Mouse (Mus musculus) lung, adult 18-20 months (tissue): ENCODE data around the gene Hs3st2.
"Not testable (repeated sequence)": the region's sequence is repeated elsewhere in the genome, so short reads cannot be mapped to it uniquely, and the experiment has no call there.

Experiments
- DNase-seq, 2 experiments: peaks; one replicate each; pipeline ENCODE4 v3.0.0; 2022; ENCODE audit warnings: mixed read lengths in 2 of 2

Gene Hs3st2

DNA sequence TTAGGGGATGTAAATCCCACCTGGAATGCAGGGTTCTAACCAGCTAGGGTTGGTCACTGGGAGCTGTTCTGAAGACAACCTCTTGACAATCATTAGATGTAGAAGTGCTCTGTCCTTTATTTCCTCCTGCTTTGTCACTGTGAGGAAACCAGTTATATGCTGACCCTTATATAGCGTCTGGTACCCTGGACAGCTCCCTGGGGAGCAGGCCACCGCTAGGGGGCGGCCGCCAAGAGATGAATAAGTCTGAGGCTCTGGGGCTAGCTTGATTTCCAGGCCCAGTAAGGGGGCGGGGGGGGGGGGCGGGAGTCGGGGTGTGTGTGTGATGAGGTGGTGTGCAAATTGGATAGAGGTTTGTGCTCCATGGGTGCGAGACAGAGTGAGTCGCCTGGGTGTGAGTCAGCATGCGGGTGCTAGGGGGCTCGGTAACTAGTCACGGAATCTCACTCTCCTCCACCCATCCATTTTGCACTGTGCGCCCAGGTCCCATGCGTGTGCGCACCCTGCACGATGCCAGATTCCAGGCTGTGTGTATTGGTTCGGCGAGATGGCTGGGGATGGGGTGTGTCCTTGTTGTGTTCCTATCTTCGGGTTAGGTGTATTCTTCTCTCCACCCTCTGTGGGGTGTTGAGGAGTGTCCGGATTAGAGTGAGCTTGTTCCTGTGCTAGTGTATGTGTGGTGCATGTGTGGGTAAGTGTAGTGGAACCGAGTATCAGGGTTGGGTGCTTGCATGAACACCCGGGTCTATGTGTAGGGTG, at the start of gene Hs3st2:
Hs3st2 (plus strand) TSS at position 635 of the 759 bp plus-strand sequence.
- DNase-seq, result peak in 1 of 2 experiments; percentile 5

DNA sequence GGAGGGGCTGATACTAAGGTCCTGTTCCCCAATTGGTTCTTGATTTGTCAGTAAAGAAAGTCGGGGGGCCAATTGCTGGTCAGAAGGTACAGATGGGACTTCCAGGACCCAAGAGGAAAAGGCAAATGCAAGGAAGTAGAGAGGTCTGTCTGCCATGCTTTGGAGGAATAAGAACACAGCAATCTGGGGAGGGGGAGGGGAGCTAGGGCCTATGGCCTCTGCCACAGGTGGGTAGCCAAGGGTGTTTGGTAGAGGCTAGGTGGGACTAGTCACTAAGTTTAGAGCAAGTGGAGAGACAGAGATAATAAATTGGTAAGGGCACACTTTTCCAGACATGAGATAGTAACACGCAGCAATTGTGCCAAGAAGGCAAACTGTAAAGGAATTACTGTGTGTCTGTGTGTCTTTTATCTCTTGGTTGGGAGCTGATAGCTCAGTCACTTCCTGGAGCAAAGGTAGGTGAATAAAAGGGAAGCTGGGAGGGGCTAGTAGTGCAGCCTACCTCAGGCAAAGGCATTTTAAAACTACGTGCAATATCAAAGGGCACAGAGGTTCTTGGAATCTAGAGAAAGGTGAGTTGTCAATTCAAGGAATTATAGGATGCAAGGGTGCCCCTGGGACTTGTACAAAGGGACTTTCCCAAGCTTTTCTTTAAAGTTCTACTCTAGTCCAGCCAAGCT, 43.2 kb upstream of the Hs3st2 start:
- no peak for DNase-seq

DNA sequence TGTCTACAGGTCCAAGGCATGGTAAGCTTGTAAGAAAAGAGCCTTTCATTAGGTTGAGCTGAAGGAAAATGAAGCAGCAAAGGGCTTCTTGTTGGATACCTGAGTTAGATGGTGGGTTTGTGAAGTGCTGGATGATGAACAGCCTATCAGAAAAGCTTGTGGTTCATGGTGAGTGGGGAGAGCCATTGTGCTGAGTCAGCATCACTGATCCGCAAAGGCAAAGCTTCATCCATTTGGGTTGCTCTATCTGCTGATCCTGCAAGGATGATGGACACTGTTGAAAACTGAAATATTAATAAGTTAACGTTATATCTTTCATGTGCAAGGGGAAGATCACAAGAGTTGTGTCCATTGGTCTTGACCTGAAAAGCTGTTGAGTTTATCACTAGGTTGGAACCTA, 40.0 kb upstream of the Hs3st2 start:
- no peak for DNase-seq

DNA sequence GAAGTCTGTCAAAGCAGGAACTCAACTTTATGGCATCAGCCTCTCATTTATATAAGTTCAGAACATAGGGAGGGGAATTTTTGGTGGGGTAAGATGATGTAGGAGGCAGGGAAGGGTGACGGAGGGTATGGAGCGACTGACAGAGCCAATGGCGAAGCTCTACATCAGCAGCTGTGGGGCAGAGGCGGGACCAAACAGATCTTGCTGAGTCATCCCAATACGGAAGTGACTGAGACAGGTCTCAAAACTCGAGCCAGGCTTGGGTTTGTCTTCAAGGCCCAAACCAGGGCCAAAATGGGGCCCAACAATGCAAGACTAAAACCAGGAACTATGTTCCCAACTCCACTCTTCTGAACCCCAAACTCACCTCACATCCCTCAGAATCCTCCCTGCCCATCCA, 30.2 kb upstream of the Hs3st2 start:
- DNase-seq, result not testable (repeated sequence)

DNA sequence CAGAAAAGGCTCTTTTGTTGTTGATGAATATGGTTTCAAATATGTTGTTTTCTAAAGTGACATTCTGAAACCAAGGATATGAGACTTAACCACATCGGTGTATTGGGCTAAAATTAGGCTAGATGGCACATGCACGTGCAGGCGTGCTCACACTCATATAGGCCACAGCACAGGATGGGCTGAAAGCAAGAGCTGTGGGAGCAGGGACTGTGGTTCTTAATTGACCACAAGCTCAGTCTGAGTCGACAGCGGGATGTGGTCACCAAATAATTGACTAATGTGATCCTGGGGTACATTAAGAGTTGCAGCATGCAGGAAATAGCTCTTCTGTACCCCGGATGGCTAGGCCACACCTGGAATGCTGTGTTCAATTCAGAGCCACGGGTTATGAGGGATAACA, 26.1 kb upstream of the Hs3st2 start:
- no peak for DNase-seq

DNA sequence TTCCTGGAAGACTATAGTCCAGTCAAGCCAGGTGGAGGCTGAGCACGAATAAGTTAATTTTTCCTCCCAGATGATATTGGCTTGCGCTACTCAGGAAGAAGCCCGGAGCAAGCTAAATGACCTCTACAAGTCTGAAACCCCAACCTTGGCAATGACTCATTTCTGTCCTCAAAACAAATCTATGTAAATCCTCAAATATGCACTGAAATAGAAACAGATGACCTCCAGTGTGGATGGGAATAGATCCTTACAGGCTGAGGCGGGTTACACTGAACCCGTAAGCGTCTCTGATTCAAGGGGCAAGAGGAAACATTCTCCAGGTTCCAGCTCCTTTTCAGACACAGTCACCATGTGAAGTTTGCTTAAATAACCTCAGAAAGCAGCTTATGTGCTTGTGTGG, 24.5 kb upstream of the Hs3st2 start:
- no peak for DNase-seq

DNA sequence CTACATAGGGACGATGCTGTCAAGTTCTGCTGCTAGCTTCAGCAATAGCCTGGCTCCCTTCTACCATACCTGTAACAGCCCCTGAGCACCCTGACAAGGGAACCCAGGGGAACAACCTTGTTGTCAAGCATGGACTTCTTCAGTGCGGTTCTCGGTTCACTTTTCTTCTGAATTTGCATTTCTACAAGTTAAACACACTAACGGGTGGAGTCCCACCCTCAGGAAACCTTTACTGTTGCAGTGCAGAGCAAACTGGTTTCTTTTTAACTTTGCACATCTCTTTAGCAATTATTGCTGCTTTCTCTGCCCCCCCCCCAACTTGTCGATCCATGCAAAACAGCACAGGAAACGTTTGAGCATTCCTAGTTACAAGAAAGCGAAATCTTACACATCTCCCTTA, 19.7 kb upstream of the Hs3st2 start:
- DNase-seq, result no peak

DNA sequence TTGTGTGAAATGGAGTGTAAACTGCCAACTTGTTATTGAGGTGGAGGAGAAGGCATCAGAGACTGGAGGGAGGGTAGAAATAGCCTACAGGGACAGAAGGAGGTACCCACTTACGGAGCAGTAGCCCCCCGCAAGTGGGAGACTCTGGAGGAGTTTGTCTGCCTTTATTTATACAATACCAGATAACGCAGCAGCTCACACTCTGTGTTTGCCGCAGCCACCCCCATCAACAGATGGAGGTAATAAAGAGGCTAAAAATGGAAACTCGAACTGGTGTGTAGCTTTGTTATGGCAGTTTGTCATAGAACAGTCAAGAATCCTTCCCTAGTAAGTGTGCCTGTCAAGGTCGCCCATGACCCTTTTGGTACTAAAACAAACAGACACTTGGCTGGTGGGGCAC, 16.2 kb upstream of the Hs3st2 start:
- DNase-seq, result no peak

DNA sequence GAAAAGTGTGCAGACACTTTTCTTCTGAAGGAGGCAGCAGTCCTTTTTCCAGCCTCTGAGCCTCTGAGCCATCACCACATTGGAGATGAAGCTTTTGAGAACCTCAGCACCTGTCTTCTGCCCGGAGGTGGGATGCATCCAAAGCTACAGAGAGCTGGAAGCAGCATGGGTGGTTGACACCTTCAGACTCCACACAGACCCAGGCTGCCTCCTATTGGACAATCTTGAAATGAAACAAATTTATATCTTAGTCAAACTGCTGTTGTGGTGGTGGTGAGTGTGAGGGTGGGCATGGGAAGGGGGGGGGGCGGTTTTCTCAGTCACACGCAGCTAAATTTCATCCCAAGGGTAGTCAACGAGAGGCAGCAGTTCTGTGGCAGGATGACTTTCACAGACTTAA, 12.7 kb upstream of the Hs3st2 start:
- no peak for DNase-seq

DNA sequence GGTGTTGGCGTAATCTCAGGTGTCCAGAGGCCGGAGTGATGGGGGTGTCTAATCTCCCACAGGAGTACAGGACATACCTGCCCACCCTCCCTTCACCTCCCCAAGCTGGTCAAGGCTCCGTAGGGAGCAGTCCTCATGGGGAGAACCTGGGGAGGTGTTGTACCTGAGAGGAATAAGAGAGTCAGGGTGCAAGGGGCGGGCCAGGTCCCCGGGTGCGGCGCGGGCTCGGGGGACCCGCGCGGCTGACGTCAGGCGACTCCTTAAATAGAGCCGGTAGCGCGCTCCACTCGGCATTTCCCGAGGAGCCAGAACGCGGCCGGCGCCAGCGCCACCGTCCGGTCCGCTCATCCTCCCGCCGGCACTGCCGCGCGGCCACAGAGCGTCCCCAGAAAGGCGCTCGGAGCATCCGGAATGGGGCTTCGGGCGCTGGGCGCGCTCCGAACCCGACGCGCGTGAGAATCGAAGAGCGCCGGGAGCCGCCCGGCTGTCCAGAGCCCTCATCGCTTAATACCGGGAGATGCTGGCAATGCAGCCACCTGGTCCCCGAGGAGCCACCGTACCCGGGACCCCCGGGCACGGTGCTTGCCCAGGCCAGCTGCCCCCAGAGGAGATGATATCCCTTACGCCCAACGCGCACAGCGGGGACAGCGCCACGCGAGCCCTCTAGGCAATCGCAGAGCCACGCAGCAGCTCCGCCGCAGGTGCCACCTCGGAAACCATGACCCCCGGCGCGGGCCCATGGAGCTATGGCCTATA, 503 bp downstream of the Hs3st2 start:
- no peak for DNase-seq

DNA sequence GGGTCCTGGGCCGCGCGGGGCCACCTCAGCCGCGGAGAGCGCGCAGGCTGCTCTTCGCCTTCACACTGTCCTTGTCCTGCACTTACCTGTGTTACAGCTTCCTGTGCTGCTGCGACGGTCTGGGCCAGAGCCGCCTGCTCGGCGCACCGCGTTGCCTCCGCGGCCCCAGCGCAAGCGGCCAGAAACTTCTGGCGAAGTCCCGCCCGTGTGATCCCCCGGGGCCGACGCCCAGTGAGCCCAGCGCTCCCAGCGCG, 1.0 kb downstream of the Hs3st2 start:
- no peak for DNase-seq

DNA sequence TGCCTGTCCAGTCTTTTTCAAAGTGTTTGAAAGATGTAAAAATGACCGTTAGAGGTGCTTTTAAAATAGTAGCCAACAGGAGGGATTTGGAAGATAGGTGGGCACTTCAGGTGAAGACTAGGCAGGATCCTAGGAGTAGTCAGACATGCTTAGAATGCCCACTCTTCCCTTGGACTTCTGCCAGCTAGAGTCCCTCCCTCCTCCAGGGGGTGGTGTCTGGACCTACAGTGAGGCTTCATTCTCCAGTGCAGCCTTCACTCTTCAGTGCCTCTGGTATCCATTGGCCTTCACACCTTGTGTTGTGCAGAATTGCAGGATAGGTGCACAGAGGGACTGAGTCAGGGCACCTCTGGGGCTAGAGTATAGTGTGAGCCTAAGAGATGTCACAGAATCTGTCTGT, 2.2 kb downstream of the Hs3st2 start:
- no peak for DNase-seq

DNA sequence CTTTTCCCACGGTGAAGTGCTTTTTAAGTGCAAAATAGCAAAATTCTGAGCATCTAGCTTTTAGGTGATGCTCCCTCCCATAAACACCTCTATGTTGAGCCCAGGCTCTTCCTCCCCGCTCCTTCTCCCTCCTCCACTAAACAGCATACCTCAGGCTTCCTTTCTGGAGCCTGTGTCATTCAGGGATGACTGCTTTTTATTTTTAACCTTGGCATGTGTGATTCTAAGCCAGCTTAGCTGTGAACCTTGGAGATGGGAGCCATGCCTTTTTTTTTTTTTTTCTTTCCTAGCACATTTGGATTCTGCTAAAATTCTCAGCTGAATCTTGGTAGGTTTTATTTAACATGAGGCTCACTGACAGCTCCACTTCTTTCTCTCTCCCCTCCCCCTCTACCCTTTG, 3.2 kb downstream of the Hs3st2 start:
- no peak for DNase-seq

DNA sequence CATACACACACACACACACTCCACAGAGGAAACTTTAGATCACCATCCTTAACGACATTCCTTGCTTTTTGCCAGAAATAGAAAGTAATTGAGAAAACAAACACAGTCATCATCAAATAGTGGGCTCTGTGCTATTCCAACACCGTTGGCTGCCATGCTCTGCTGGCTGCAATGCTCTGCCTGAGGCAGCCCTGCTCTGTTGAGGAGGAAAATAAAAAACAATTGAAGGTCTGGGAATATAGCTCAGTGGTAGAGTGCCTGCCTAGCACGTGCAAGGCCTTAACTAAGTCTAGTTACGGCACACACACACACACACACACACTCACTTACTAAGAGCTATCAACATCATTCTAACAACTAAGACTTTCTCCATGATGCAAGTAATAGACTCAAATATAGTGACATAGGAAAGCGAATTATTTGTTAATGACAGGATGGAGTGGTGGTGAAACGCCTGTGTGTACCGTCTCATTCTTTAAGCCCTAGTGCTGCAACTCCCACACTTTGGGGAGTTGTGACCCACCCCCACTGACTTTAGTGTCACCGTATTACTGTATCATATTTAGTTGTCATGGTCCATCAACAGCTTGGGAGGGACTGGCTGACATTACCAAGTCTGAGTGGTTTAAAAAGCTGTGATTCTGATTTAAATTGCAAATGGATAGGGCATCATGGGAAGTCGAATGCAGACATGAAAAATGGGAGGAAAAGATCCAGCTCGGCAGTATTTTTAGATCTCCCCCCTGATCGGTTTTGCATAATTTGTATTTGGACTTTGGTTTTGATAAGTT, 19.3 kb downstream of the Hs3st2 start:
- DNase-seq, result no peak

DNA sequence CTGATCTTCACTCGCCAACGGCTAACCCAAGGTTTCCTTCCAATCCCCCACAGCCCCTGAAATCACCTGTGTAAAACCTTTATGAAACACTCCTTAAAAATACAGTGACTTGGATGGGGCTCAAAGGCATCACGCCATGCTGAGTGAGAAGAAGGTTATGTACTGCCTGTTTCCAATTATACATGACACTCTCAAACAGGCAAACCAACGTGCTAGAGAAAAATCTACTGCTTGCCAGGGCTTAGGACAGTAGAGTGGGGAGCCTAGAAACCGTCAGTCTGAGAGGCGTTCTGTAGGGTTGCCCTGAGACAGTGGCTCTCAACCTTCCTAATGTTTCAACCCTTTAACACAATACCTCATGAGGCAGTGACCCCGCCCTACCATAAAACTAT, 19.8 kb downstream of the Hs3st2 start:
- DNase-seq, result no peak

DNA sequence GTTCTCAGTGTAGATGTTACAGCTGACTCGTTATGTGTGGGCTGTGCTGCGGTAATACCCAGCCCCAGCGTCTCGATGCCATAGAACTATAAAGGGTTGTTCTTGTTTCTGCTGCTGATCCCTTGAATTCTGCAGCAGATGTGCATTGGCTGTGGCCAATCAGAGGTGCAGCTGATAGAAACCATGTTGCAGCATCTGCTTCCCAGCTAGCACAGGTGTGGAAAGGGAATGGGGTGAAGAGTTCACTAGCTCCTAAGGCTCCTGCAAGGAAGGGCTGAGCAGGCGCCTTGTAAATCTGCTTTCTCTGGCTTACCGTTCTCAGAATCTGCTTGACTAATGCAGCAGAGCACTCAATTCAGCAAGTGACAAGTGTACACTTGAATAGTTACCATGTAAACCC, 45.2 kb downstream of the Hs3st2 start:
- DNase-seq, result no peak

DNA sequence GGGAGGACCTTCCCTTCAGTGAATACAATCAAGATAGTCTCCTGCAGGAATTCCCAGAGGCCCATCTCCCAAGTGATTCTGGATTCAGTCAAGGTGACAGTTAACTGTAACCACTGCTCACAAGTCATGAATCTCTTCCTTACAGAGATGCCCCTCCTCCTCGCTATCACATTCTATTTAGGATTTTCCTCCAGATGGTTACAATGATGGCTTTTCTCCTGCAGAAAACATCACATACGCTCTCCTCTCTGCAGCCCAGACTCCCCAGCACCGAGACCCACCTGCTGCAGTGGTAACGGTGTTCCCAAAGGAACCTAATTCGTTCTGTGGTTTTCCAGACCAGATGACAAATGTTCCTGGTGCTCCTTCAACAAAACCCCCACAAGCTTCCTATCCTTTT, 49.5 kb downstream of the Hs3st2 start:
- DNase-seq, result no peak

DNA sequence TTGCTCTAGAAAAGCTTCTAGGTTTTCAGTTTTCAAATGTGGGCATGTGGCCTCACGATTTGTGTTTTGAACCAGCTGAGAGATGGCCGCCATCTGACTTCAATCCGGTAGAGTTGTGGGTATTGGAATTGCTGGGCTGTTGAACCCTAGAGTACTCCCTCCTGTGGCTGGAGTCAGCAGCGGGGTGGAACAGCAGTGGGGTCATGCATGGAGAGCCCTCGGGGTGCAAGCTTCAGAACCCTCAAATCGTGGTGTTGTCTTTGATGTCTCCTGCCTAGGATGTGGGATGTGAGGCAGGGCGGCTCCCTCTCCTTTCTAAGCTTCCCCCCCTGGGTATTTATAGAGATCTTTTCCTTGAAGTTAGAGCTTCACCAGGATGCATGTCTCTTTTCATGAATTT, 52.7 kb downstream of the Hs3st2 start:
- no peak for DNase-seq

DNA sequence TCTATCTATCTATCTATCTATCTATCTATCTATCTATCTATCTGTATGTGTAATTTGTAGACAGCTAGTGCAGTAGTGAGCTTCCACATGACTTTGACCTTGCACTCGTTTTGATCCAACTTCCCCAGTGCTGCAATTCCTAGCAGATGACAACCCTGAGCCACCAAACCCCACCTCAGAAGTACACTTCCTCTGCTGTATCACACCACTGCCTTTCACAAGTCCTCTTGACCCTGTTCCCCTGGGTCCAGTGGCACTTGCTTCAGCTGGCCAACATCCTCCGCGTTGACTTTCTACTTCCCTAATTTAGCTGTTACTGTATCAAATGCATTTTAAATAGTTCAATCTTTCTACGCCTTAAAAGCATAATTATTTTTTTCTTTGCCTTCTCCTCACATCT, 54.6 kb downstream of the Hs3st2 start:
- DNase-seq, result peak; percentile 29 to 42

DNA sequence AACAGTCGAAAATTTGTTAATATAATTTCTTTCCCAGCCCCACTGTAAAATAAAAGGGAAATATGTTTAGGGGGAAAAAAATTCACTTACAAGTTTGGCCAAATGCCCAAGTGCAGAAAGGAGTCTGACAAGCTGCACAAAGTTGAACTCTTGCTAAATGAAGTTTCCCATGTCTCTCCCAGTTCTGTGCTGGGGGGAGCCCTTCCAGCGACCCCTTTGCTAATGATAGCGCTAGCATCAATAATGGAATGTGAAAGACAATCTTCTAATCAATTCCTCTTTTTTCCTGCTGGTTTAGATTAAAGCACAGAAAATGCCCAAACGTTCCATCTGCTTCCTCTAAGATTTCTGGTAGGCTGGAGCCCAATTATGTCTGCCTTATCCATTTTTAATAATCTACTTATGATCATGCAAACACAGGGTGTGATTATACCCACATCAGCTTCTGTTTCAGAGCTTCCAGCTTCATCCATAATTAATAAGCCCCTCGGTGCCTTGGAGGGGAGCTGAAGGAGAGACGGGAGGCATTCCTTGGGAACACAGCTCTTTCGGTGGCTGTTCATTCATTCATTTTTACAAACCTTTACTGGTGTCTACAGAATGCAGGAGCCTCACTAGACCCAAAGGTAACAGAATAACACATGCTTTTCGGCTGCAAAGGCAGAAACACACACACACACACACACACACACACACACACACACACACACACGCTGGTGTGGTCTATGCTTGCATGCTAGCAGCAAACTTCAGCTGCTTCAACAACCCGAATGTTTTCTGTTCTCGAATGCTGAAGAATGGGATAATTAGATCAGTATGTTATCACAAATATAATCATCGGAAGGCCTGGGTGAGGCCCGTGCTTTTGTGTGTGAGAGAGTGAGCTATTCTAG, 59.5 kb downstream of the Hs3st2 start:
- no peak for DNase-seq

DNA sequence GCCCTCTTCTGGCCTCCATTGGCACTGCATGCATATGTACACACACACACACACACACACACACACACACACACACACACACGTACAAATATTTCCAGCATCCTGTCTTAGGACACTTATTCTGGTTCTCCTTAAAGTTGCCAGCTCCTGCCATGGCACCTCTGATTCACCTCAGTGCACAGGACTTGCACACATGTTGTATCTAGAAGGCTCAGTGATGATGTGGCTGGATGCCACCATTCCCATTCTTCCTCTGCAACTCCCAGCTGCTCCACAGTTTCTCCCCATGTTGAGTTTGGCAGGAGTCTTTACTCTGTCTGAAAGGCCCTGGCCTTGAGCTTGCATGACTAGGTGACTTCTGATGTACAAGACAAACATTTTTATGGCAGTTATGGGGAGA, 65.1 kb downstream of the Hs3st2 start:
- no peak for DNase-seq

DNA sequence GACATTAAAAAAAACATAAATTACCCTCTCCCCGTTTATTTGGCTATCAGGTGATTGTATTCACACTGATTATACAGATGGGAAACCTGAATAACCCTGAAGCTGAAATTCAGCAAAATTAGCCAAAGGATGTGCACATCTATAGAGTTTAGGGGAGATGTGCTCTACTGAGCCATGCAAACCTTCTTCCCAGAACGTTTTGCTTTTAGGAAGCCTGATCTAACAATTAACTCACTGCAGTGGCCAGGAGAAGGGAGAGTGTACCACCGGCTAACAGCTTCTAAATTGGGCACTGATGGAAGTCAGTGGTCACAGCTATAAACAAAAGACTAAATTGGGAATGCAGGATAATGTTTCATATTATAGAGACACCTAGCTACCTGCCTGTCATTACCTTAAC, 66.4 kb downstream of the Hs3st2 start:
- no peak for DNase-seq
